Mouse (Mus musculus): ENCODE results near the gene Zer1. TPM values are rescaled to one million over a fixed set of nuclear protein-coding genes. Genes with fewer than 3 reads are reported as not detected.
A peak's percentile ranks its signal among the peaks of the same experiment; 100 is the strongest.

Gene Zer1
- polyA plus RNA-seq, 1 experiment from 2014 or later, result 16.0 TPM

GRCm38 (mm10) chr2:30108260-30108659 lies 16.1 kb downstream of the Zer1 start:
- 94% methylated on average over 4 of the region's 4 CpGs for WGBS

GRCm38 (mm10) chr2:30107646-30108045 lies 16.7 kb downstream of the Zer1 start:
- no peak overlapping the region for H3K27ac ChIP-seq
- no peaks in the 10 kb centered on the region for H3K9me3 ChIP-seq (ENCODE audit: control insufficient read depth, low read length)
- H3K27me3 ChIP-seq (ENCODE audit: control insufficient read depth, insufficient read depth, low read length), result no peaks in the 10 kb centered on the region
- no peak overlapping the region for H3K9ac ChIP-seq
- no peak overlapping the region for H3K4me3 ChIP-seq (replicated peaks; ENCODE audit: low read length)
- peaks cover 95% of the 10 kb centered on the region for H3K36me3 ChIP-seq (replicated peaks; ENCODE audit: control insufficient read depth, insufficient read depth)
- no peaks in the 10 kb centered on the region for H3K4me1 ChIP-seq (replicated peaks; ENCODE audit: control insufficient read depth, insufficient read depth, low read length)
- 90% methylated on average over 5 of the region's 5 CpGs for whole genome bisulfite sequencing
- no peak overlapping the region for H3K4me2 ChIP-seq (replicated peaks)
- DNase-seq (ENCODE audit: low spot score), result no peak
- no peak for ATAC-seq (ENCODE audit: low FRiP score)

More at GRCm38 (mm10) chr2:30108260-30108659, 16.1 kb downstream of the Zer1 start:
- no peak for ATAC-seq (ENCODE audit: low FRiP score)
- Histone ChIP-seq H3K4me2 (replicated peaks) (no peak overlapping the region), H3K4me3 (replicated peaks; ENCODE audit: low read length) (no peak overlapping the region), H3K9ac (no peak overlapping the region), H3K4me1 (replicated peaks; ENCODE audit: control insufficient read depth, insufficient read depth, low read length) (no peaks in the 10 kb centered on the region), H3K9me3 (ENCODE audit: control insufficient read depth, low read length) (no peaks in the 10 kb centered on the region), H3K27me3 (ENCODE audit: control insufficient read depth, insufficient read depth, low read length) (no peaks in the 10 kb centered on the region), H3K36me3 (replicated peaks; ENCODE audit: control insufficient read depth, insufficient read depth) (peaks cover 94% of the 10 kb centered on the region), H3K27ac (no peak overlapping the region)
- no peak for DNase-seq (ENCODE audit: low spot score)

- Histone ChIP-seq H3K4me3 (replicated peaks; ENCODE audit: low read length) (no peak overlapping the region), H3K4me1 (replicated peaks; ENCODE audit: control insufficient read depth, insufficient read depth, low read length) (no peaks in the 10 kb centered on the region), H3K4me2 (replicated peaks) (no peak overlapping the region), H3K36me3 (replicated peaks; ENCODE audit: control insufficient read depth, insufficient read depth) (peaks cover 99% of the 10 kb centered on the region), H3K9me3 (ENCODE audit: control insufficient read depth, low read length) (no peaks in the 10 kb centered on the region), H3K27me3 (ENCODE audit: control insufficient read depth, insufficient read depth, low read length) (no peaks in the 10 kb centered on the region), H3K27ac (no peak overlapping the region), H3K9ac (no peak overlapping the region)
- no peak for ATAC-seq (ENCODE audit: low FRiP score)
- peak; percentile 40 for DNase-seq (ENCODE audit: low spot score)
Measured at GRCm38 (mm10) chr2:30106364-30106763, 18.0 kb downstream of the Zer1 start.

GRCm38 (mm10) chr2:30100214-30100613 lies 24.2 kb downstream of the Zer1 start:
- Histone ChIP-seq H3K27me3 (ENCODE audit: control insufficient read depth, insufficient read depth, low read length) (no peaks in the 10 kb centered on the region), H3K9me3 (ENCODE audit: control insufficient read depth, low read length) (no peaks in the 10 kb centered on the region), H3K9ac (no peak overlapping the region), H3K4me1 (replicated peaks; ENCODE audit: control insufficient read depth, insufficient read depth, low read length) (no peaks in the 10 kb centered on the region), H3K4me3 (replicated peaks; ENCODE audit: low read length) (no peak overlapping the region), H3K4me2 (replicated peaks) (no peak overlapping the region), H3K36me3 (replicated peaks; ENCODE audit: control insufficient read depth, insufficient read depth) (peaks cover 83% of the 10 kb centered on the region), H3K27ac (no peak overlapping the region)
- 73% methylated on average over 4 of the region's 4 CpGs for WGBS
- no peak for DNase-seq (ENCODE audit: low spot score)
- ATAC-seq (ENCODE audit: low FRiP score), result no peak

GRCm38 (mm10) chr2:30095882-30096527 lies 28.4 kb downstream of the Zer1 start:
- Histone ChIP-seq H3K36me3 (replicated peaks; ENCODE audit: control insufficient read depth, insufficient read depth) (peaks cover 44% of the 10 kb centered on the region), H3K4me3 (replicated peaks; ENCODE audit: low read length) (no peak overlapping the region), H3K4me1 (replicated peaks; ENCODE audit: control insufficient read depth, insufficient read depth, low read length) (peaks cover 7% of the 10 kb centered on the region; the same call in 1 of the 2 replicates), H3K9me3 (ENCODE audit: control insufficient read depth, low read length) (no peaks in the 10 kb centered on the region), H3K27ac (no peak overlapping the region), H3K27me3 (ENCODE audit: control insufficient read depth, insufficient read depth, low read length) (no peaks in the 10 kb centered on the region), H3K9ac (no peak overlapping the region), H3K4me2 (replicated peaks) (no peak overlapping the region)
- DNase-seq (ENCODE audit: low spot score) (peak; percentile 38), ATAC-seq (ENCODE audit: low FRiP score) (no peak)
- 89% methylated on average over 2 of the region's 2 CpGs for WGBS

- Histone ChIP-seq H3K9me3 (ENCODE audit: control insufficient read depth, low read length) (no peaks in the 10 kb centered on the region), H3K4me1 (replicated peaks; ENCODE audit: control insufficient read depth, insufficient read depth, low read length) (peaks cover 7% of the 10 kb centered on the region; the same call in 1 of the 2 replicates), H3K36me3 (replicated peaks; ENCODE audit: control insufficient read depth, insufficient read depth) (peaks cover 27% of the 10 kb centered on the region), H3K27ac (no peak overlapping the region), H3K9ac (peak overlapping the region; percentile 53), H3K27me3 (ENCODE audit: control insufficient read depth, insufficient read depth, low read length) (no peaks in the 10 kb centered on the region), H3K4me2 (replicated peaks) (peak overlapping the region; percentile 63), H3K4me3 (replicated peaks; ENCODE audit: low read length) (peak overlapping the region; percentile 49)
- 3% methylated on average over 13 of the region's 13 CpGs for WGBS
- no peak for ATAC-seq (ENCODE audit: low FRiP score)
- DNase-seq (ENCODE audit: low spot score), result peak; percentile 25
Measured at GRCm38 (mm10) chr2:30094208-30094588, 30.2 kb downstream of the Zer1 start.

GRCm38 (mm10) chr2:30093471-30094207 lies 30.7 kb downstream of the Zer1 start, which contains the start of gene Zdhhc12:
Zdhhc12 (minus strand) TSS chr2:30093648.
- Histone ChIP-seq H3K4me1 (replicated peaks; ENCODE audit: control insufficient read depth, insufficient read depth, low read length) (peaks cover 7% of the 10 kb centered on the region; the same call in 1 of the 2 replicates), H3K9ac (peak within 1 kb of the TSS; percentile 53), H3K27ac (peak within 1 kb of the TSS; percentile 26; the same call in 1 of the 2 replicates), H3K9me3 (ENCODE audit: control insufficient read depth, low read length) (no peaks in the 10 kb centered on the region), H3K4me3 (replicated peaks; ENCODE audit: low read length) (peak within 1 kb of the TSS; percentile 49), H3K4me2 (replicated peaks) (peak within 1 kb of the TSS; percentile 63), H3K27me3 (ENCODE audit: control insufficient read depth, insufficient read depth, low read length) (no peaks in the 10 kb centered on the region), H3K36me3 (replicated peaks; ENCODE audit: control insufficient read depth, insufficient read depth) (peaks cover 22% of the 10 kb centered on the region)
- DNase-seq (ENCODE audit: low spot score) (peak; percentile 81), ATAC-seq (ENCODE audit: low FRiP score) (peak; percentile 96)
- WGBS, result under 1% methylated on average over 51 of the region's 51 CpGs

- peak overlapping the region; percentile 63 for H3K4me2 ChIP-seq (replicated peaks)
- peak overlapping the region; percentile 49; the same call in 1 of the 2 replicates for H3K4me3 ChIP-seq (replicated peaks; ENCODE audit: low read length)
- ATAC-seq (ENCODE audit: low FRiP score) (no peak), DNase-seq (ENCODE audit: low spot score) (no peak)
- H3K9me3 ChIP-seq (ENCODE audit: control insufficient read depth, low read length), result no peaks in the 10 kb centered on the region
- peaks cover 12% of the 10 kb centered on the region for H3K36me3 ChIP-seq (replicated peaks; ENCODE audit: control insufficient read depth, insufficient read depth)
- peak overlapping the region; percentile 53 for H3K9ac ChIP-seq
- no peak overlapping the region for H3K27ac ChIP-seq
- H3K27me3 ChIP-seq (ENCODE audit: control insufficient read depth, insufficient read depth, low read length), result no peaks in the 10 kb centered on the region
- H3K4me1 ChIP-seq (replicated peaks; ENCODE audit: control insufficient read depth, insufficient read depth, low read length), result peaks cover 7% of the 10 kb centered on the region; the same call in 1 of the 2 replicates
- WGBS, result 61% methylated on average over 6 of the region's 6 CpGs
Measured at GRCm38 (mm10) chr2:30092280-30092918, 32.0 kb downstream of the Zer1 start.

- ATAC-seq (ENCODE audit: low FRiP score) (no peak), DNase-seq (ENCODE audit: low spot score) (no peak)
- no peak overlapping the region for H3K9ac ChIP-seq
- H3K4me1 ChIP-seq (replicated peaks; ENCODE audit: control insufficient read depth, insufficient read depth, low read length), result peaks cover 7% of the 10 kb centered on the region; the same call in 1 of the 2 replicates
- no peak overlapping the region for H3K4me2 ChIP-seq (replicated peaks)
- no peak overlapping the region for H3K27ac ChIP-seq
- WGBS, result 95% methylated on average over 12 of the region's 12 CpGs
- H3K4me3 ChIP-seq (replicated peaks; ENCODE audit: low read length), result no peak overlapping the region
- peaks cover 4% of the 10 kb centered on the region; the same call in 1 of the 2 replicates for H3K36me3 ChIP-seq (replicated peaks; ENCODE audit: control insufficient read depth, insufficient read depth)
- no peaks in the 10 kb centered on the region for H3K9me3 ChIP-seq (ENCODE audit: control insufficient read depth, low read length)
- no peaks in the 10 kb centered on the region for H3K27me3 ChIP-seq (ENCODE audit: control insufficient read depth, insufficient read depth, low read length)
Measured at GRCm38 (mm10) chr2:30091521-30091920, 32.9 kb downstream of the Zer1 start.
